Mouse (Mus musculus): ENCODE results near the gene Fhl2.

The Fhl2 gene

GRCm38 (mm10) chr1:43127820-43128610, 68.8 kb downstream of the Fhl2 start:
- Histone ChIP-seq H3K36me3 (ENCODE audit: insufficient read depth, low read length) (no peaks in the 10 kb centered on the region), H3K27me3 (ENCODE audit: insufficient read depth, low read length) (peaks cover 17% of the 10 kb centered on the region), H3K4me1 (replicated peaks; ENCODE audit: low read depth, low read length) (peaks cover 12% of the 10 kb centered on the region; the same call in 1 of the 2 replicates), H3K9me3 (ENCODE audit: low read length) (no peaks in the 10 kb centered on the region), H3K4me3 (replicated peaks; ENCODE audit: low read length) (no peak overlapping the region)
- TF ChIP-seq POU5F1 (IDR thresholded peaks at IDR 0.05; ENCODE audit: borderline replicate concordance, low read length) = no peak
- no peak for TF ChIP-seq CTCF (conservative IDR thresholded peaks at IDR 0.05; ENCODE audit: low read length)

- Histone ChIP-seq H3K4me1 (replicated peaks; ENCODE audit: low read depth, low read length) (peaks cover 12% of the 10 kb centered on the region; the same call in 1 of the 2 replicates), H3K4me3 (replicated peaks; ENCODE audit: low read length) (no peak overlapping the region), H3K27me3 (ENCODE audit: insufficient read depth, low read length) (peaks cover 20% of the 10 kb centered on the region), H3K9me3 (ENCODE audit: low read length) (no peaks in the 10 kb centered on the region), H3K36me3 (ENCODE audit: insufficient read depth, low read length) (no peaks in the 10 kb centered on the region)
- no peak for TF ChIP-seq POU5F1 (IDR thresholded peaks at IDR 0.05; ENCODE audit: borderline replicate concordance, low read length)
Measured at GRCm38 (mm10) chr1:43127196-43127595, 69.6 kb downstream of the Fhl2 start.

- H3K27me3 ChIP-seq (ENCODE audit: insufficient read depth, low read length) = peaks cover 16% of the 10 kb centered on the region
- no peaks in the 10 kb centered on the region for H3K9me3 ChIP-seq (ENCODE audit: low read length)
- TF ChIP-seq CTCF (conservative IDR thresholded peaks at IDR 0.05; ENCODE audit: low read length) (no peak), NANOG (IDR thresholded peaks at IDR 0.05; ENCODE audit: borderline replicate concordance, low read length) (no peak)
Measured at GRCm38 (mm10) chr1:43124726-43125125, 72.1 kb downstream of the Fhl2 start.

GRCm38 (mm10) chr1:43122616-43123015, 74.2 kb downstream of the Fhl2 start:
- no peak for TF ChIP-seq CTCF (conservative IDR thresholded peaks at IDR 0.05; ENCODE audit: low read length)
- Histone ChIP-seq H3K9me3 (ENCODE audit: low read length) (peaks cover 7% of the 10 kb centered on the region; the same call in 1 of the 2 replicates), H3K36me3 (ENCODE audit: insufficient read depth, low read length) (peaks cover 6% of the 10 kb centered on the region), H3K4me3 (replicated peaks; ENCODE audit: low read length) (no peak overlapping the region), H3K4me1 (replicated peaks; ENCODE audit: low read depth, low read length) (peaks cover 7% of the 10 kb centered on the region; the same call in 1 of the 2 replicates), H3K27me3 (ENCODE audit: insufficient read depth, low read length) (peaks cover 16% of the 10 kb centered on the region)

More at GRCm38 (mm10) chr1:43124726-43125125, 72.1 kb downstream of the Fhl2 start:
- Histone ChIP-seq H3K4me3 (replicated peaks; ENCODE audit: low read length) (no peak overlapping the region), H3K36me3 (ENCODE audit: insufficient read depth, low read length) (no peaks in the 10 kb centered on the region), H3K4me1 (replicated peaks; ENCODE audit: low read depth, low read length) (peaks cover 12% of the 10 kb centered on the region; the same call in 1 of the 2 replicates)

- Histone ChIP-seq H3K27me3 (ENCODE audit: insufficient read depth, low read length) (peaks cover 16% of the 10 kb centered on the region), H3K4me3 (replicated peaks; ENCODE audit: low read length) (no peak overlapping the region), H3K4me1 (replicated peaks; ENCODE audit: low read depth, low read length) (peaks cover 7% of the 10 kb centered on the region; the same call in 1 of the 2 replicates), H3K9me3 (ENCODE audit: low read length) (peaks cover 7% of the 10 kb centered on the region; the same call in 1 of the 2 replicates), H3K36me3 (ENCODE audit: insufficient read depth, low read length) (peaks cover 16% of the 10 kb centered on the region)
- TF ChIP-seq NANOG (IDR thresholded peaks at IDR 0.05; ENCODE audit: borderline replicate concordance, low read length) = no peak
- TF ChIP-seq POU5F1 (IDR thresholded peaks at IDR 0.05; ENCODE audit: borderline replicate concordance, low read length) = no peak
- no peak for TF ChIP-seq CTCF (conservative IDR thresholded peaks at IDR 0.05; ENCODE audit: low read length)
Measured at GRCm38 (mm10) chr1:43120950-43121349, 75.8 kb downstream of the Fhl2 start.

- H3K36me3 ChIP-seq (ENCODE audit: insufficient read depth, low read length) = peaks cover 46% of the 10 kb centered on the region
- H3K27me3 ChIP-seq (ENCODE audit: insufficient read depth, low read length) = no peaks in the 10 kb centered on the region
- peaks cover 7% of the 10 kb centered on the region; the same call in 1 of the 2 replicates for H3K9me3 ChIP-seq (ENCODE audit: low read length)
- H3K4me1 ChIP-seq (replicated peaks; ENCODE audit: low read depth, low read length) = no peaks in the 10 kb centered on the region
- no peak overlapping the region for H3K4me3 ChIP-seq (replicated peaks; ENCODE audit: low read length)
- TF ChIP-seq POU5F1 (IDR thresholded peaks at IDR 0.05; ENCODE audit: borderline replicate concordance, low read length) (no peak), CTCF (conservative IDR thresholded peaks at IDR 0.05; ENCODE audit: low read length) (no peak), NANOG (IDR thresholded peaks at IDR 0.05; ENCODE audit: borderline replicate concordance, low read length) (no peak)
Measured at GRCm38 (mm10) chr1:43117435-43117834, 79.3 kb downstream of the Fhl2 start.

GRCm38 (mm10) chr1:43112882-43113281, 83.9 kb downstream of the Fhl2 start:
- Histone ChIP-seq H3K4me3 (replicated peaks; ENCODE audit: low read length) (no peak overlapping the region), H3K36me3 (ENCODE audit: insufficient read depth, low read length) (peaks cover 66% of the 10 kb centered on the region), H3K4me1 (replicated peaks; ENCODE audit: low read depth, low read length) (peaks cover 21% of the 10 kb centered on the region), H3K27me3 (ENCODE audit: insufficient read depth, low read length) (no peaks in the 10 kb centered on the region), H3K9me3 (ENCODE audit: low read length) (no peaks in the 10 kb centered on the region)
- TF ChIP-seq CTCF (conservative IDR thresholded peaks at IDR 0.05; ENCODE audit: low read length) (peak; percentile 41), NANOG (IDR thresholded peaks at IDR 0.05; ENCODE audit: borderline replicate concordance, low read length) (no peak)

- no peaks in the 10 kb centered on the region for H3K9me3 ChIP-seq (ENCODE audit: low read length)
Measured at GRCm38 (mm10) chr1:43110556-43110955, 86.2 kb downstream of the Fhl2 start.

GRCm38 (mm10) chr1:43108729-43109128, 88.1 kb downstream of the Fhl2 start:
- Histone ChIP-seq H3K27me3 (ENCODE audit: insufficient read depth, low read length) (no peaks in the 10 kb centered on the region), H3K4me3 (replicated peaks; ENCODE audit: low read length) (no peak overlapping the region), H3K36me3 (ENCODE audit: insufficient read depth, low read length) (peaks cover 49% of the 10 kb centered on the region), H3K4me1 (replicated peaks; ENCODE audit: low read depth, low read length) (peaks cover 21% of the 10 kb centered on the region), H3K9me3 (ENCODE audit: low read length) (no peaks in the 10 kb centered on the region)
- TF ChIP-seq NANOG (IDR thresholded peaks at IDR 0.05; ENCODE audit: borderline replicate concordance, low read length) = no peak
- TF ChIP-seq POU5F1 (IDR thresholded peaks at IDR 0.05; ENCODE audit: borderline replicate concordance, low read length) = no peak

More at GRCm38 (mm10) chr1:43110556-43110955, 86.2 kb downstream of the Fhl2 start:
- peaks cover 21% of the 10 kb centered on the region for H3K4me1 ChIP-seq (replicated peaks; ENCODE audit: low read depth, low read length)
- TF ChIP-seq POU5F1 (IDR thresholded peaks at IDR 0.05; ENCODE audit: borderline replicate concordance, low read length) (no peak), CTCF (conservative IDR thresholded peaks at IDR 0.05; ENCODE audit: low read length) (peak; percentile 79), NANOG (IDR thresholded peaks at IDR 0.05; ENCODE audit: borderline replicate concordance, low read length) (no peak)
- H3K36me3 ChIP-seq (ENCODE audit: insufficient read depth, low read length) = peaks cover 67% of the 10 kb centered on the region
- no peaks in the 10 kb centered on the region for H3K27me3 ChIP-seq (ENCODE audit: insufficient read depth, low read length)
- no peak overlapping the region for H3K4me3 ChIP-seq (replicated peaks; ENCODE audit: low read length)
